Mouse (Mus musculus) retina, embryonic 14.5 days (tissue): ENCODE measurements around the gene Aimp1.
A peak's percentile ranks its signal among the peaks of the same experiment; 100 is the strongest.

Experiments used
- DNase-seq: peaks from one replicate; pipeline ENCODE4 v3.0.0-alpha.2; 2015; ENCODE audit warnings: low spot score

Aimp1 gene

GRCm38 (mm10) chr3:132684231-132684928 lies at the start of gene Aimp1:
TSS of gene Aimp1 (minus strand) at chr3:132684370.
- peak; percentile 2 for DNase-seq

GRCm38 (mm10) chr3:132724326-132724725 lies 40.2 kb upstream of the Aimp1 start:
- DNase-seq, result no peak

GRCm38 (mm10) chr3:132717316-132717715 lies 33.1 kb upstream of the Aimp1 start:
- DNase-seq, result no peak

GRCm38 (mm10) chr3:132713913-132714312 lies 29.7 kb upstream of the Aimp1 start:
- no peak for DNase-seq

GRCm38 (mm10) chr3:132706977-132707376 lies 22.8 kb upstream of the Aimp1 start:
- no peak for DNase-seq

- no peak for DNase-seq
These were observed 20.0 kb upstream of the Aimp1 start for GRCm38 (mm10) chr3:132704216-132704615.

- DNase-seq, result peak; percentile 69
These were observed 17.2 kb upstream of the Aimp1 start for GRCm38 (mm10) chr3:132701368-132701767.

- DNase-seq, result peak; percentile 94
These were observed 531 bp downstream of the Aimp1 start, which contains the start of gene Tbck for GRCm38 (mm10) chr3:132683447-132684230. TSS of gene Tbck (plus strand) at chr3:132684144.

- no peak for DNase-seq
These were observed 6.7 kb downstream of the Aimp1 start for GRCm38 (mm10) chr3:132677494-132677893.

- DNase-seq, result no peak
These were observed 28.2 kb downstream of the Aimp1 start for GRCm38 (mm10) chr3:132655955-132656354.

GRCm38 (mm10) chr3:132653959-132654358 lies 30.2 kb downstream of the Aimp1 start:
- DNase-seq, result no peak

- DNase-seq, result no peak
These were observed 32.4 kb downstream of the Aimp1 start for GRCm38 (mm10) chr3:132651776-132652175.

GRCm38 (mm10) chr3:132650191-132650590 lies 34.0 kb downstream of the Aimp1 start:
- no peak for DNase-seq

- DNase-seq, result no peak
These were observed 34.8 kb downstream of the Aimp1 start for GRCm38 (mm10) chr3:132649368-132649767.

- no peak for DNase-seq
These were observed 37.4 kb downstream of the Aimp1 start for GRCm38 (mm10) chr3:132646814-132647213.

- no peak for DNase-seq
These were observed 40.1 kb downstream of the Aimp1 start for GRCm38 (mm10) chr3:132644071-132644470.

GRCm38 (mm10) chr3:132637080-132637479 lies 47.1 kb downstream of the Aimp1 start:
- no peak for DNase-seq

- DNase-seq, result no peak
These were observed 50.9 kb downstream of the Aimp1 start for GRCm38 (mm10) chr3:132633261-132633660.

- no peak for DNase-seq
These were observed 54.5 kb downstream of the Aimp1 start, which contains the start of gene Gimd1 for GRCm38 (mm10) chr3:132629601-132630239. TSS of gene Gimd1 (plus strand) at chr3:132629820.

- DNase-seq, result peak; percentile 62
These were observed 55.4 kb downstream of the Aimp1 start for GRCm38 (mm10) chr3:132628741-132629140.
